Mouse (Mus musculus) adipose tissue, adult 10 weeks (tissue): ENCODE results near the gene Tnp1. TPM values are rescaled to one million over a fixed set of nuclear protein-coding genes. Genes with fewer than 3 reads are reported as not detected.

ENCODE experiments used
- polyA plus RNA-seq: library from polyadenylated mRNA; stranded (reverse); fragments of 350-450 nt; fragmentation: Illumina TruSeq; extraction: RNeasy Lipid Tissue Mini Kit (QIAGEN cat#74804); gene quantifications from one replicate; pipeline ENCODE4 v1.2.3, GENCODE M21; 2014; ENCODE audit warnings: low read depth, low replicate concordance

Tnp1 gene
- polyA plus RNA-seq, result 215 TPM

DNA sequence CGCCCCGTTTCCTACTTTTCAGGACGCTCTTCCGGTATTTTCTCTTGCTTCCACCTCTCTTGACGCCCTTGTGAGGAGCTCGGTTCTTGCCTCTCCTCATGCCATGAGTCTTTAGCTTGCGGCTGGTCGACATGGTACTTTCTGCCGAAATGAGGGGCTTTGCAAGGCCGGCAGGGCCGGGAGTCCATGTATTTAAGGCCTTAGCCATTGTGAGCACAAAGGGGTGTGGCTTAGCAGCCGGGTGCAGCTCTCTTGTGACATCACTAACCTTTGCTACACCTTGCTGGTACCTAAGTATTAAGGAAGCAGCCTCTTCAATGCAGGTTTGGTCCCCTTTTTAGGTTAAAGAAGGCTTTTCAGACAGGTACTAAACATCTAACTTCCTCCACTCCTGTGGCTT is at the start of gene Tnp1:
Gene Tnp1 (minus strand): TSS at position 179 of the 400 bp plus-strand sequence.

Other genes with a start within 250 kb of the Tnp1 start
- 28.1 TPM for gene Igfbp2, start 191.4 kb downstream of the Tnp1 start, polyA plus RNA-seq
- gene Igfbp5, start 141.0 kb downstream of the Tnp1 start, polyA plus RNA-seq, result 91.3 TPM